Mouse (Mus musculus) limb, embryonic 10.5 days (tissue): ENCODE results near the gene Alyref. TPM values are rescaled to one million over a fixed set of nuclear protein-coding genes. Genes with fewer than 3 reads are reported as not detected.

Source experiments
- DNase-seq: peaks from one replicate; pipeline ENCODE4 v3.0.0-alpha.2; 2017; ENCODE audit warnings: low spot score
- H3K27ac ChIP-seq: fragments of 300-500 bp; sonication (generic); 2 replicates; pipeline ENCODE4 v1.5.1; 2016; ENCODE audit warnings: mild to moderate bottlenecking
- H3K27me3 ChIP-seq: fragments of 300-500 bp; sonication (generic); 2 replicates; pipeline ENCODE4 v1.6.1; 2016; ENCODE audit warnings: low read depth, mild to moderate bottlenecking; ENCODE audit not compliant: poor library complexity, severe bottlenecking
- H3K36me3 ChIP-seq: fragments of 300-500 bp; sonication (generic); 2 replicates; pipeline ENCODE4 v1.6.1; 2016; ENCODE audit warnings: mild to moderate bottlenecking, moderate library complexity
- H3K4me1 ChIP-seq: fragments of 300-500 bp; sonication (generic); 2 replicates; pipeline ENCODE4 v1.6.1; 2016
- H3K4me3 ChIP-seq: fragments of 300-500 bp; sonication (generic); 2 replicates; pipeline ENCODE4 v1.5.1; 2016; ENCODE audit warnings: mild to moderate bottlenecking, moderate library complexity
- H3K9me3 ChIP-seq: fragments of 300-500 bp; sonication (generic); replicated peaks from 2 replicates; pipeline ENCODE4 v1.6.1; 2016; ENCODE audit warnings: mild to moderate bottlenecking
- WGBS: fragments of 180-500 bp; shearing (Covaris S2); methylation state at CpG from one replicate; pipeline ENCODE4 v1.1.7; 2016; 5-methylcytosine and 5-hydroxymethylcytosine counted together
- polyA plus RNA-seq: library from polyadenylated mRNA; unstranded; fragments of >200 nt; fragmentation: Nextera tagmentation; extraction: Ambion mirVana; gene quantifications from 2 replicates; pipeline ENCODE4 v1.2.1, GENCODE M21; 2016

Alyref gene
- polyA plus RNA-seq, 1 experiment from 2014 or later, result 720 TPM

DNA sequence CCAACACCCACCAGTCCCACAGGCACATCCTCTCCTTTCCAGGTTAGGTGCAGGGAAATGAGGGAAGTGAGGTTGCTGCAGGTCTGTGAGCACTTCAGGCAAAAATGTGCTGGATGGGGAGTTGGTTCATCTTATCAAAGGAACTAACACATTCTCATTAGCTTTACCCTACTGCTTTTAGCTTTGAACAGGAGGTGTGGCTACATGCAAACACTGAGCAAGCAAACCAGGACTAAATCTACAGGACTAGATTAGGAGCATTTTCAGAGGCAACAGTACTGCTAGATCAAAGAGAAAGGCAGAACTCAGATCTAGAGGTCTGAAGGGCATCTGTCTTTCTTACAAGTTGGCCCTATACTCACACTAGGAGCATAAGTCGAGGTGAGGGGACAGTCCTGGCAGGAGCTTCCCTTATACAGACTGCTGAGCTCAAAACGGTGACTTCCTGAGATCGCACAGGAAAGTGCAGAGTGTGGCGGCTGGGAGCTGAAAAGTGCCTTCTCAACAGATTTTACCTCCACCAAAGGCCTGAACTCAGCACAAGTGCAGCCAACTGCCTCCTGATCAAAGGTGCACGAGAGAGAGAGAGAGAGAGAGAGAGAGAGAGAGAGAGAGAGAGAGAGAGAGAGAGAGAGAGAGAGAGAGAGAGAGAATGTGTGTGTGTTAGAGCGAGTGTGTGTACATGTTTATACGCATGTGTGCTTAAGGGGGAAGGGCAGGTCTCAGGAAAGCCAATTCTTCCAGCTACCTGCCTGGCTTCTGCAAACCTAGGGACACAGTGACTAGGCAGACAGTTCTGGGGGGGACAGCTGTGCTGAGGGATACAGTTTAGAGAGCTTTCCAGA is 32.9 kb upstream of the Alyref start:
- H3K9me3 ChIP-seq, result no peaks in the 10 kb centered on the region
- peaks cover 40% of the 10 kb centered on the region for H3K36me3 ChIP-seq
- H3K27me3 ChIP-seq, result no peaks in the 10 kb centered on the region
- H3K4me3 ChIP-seq, result peak overlapping the region; percentile 92
- no peak for DNase-seq
- peaks cover 42% of the 10 kb centered on the region for H3K4me1 ChIP-seq
- H3K27ac ChIP-seq, result peak overlapping the region; percentile 66; the same call in 1 of the 2 replicates
- WGBS, result 46% methylated on average over 7 of the region's 7 CpGs

DNA sequence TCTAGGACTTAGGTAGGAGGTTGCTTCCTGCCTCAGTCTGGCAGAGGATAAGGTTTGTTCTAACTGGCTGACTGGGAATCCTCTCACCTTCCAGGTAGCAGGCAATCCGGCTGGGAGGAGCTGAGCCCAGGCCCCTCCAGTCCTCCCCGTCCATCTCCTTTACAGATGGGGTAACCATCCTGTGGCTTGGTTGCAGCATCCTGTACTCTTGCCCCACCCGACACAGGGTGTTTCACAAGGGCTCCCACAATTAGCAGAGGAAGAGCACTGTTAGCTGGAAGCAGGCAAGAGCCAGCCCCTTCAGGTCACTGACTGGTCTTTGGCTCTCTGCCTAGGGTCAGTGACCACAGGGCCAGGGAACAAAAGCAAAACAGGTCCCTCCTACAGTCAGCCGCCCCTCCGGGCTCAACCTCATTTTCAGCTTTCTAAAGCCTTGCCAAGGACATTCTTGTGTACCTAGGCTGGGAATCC is 32.3 kb upstream of the Alyref start:
- WGBS, result 64% methylated on average over 5 of the region's 5 CpGs
- Histone ChIP-seq H3K36me3 (peaks cover 43% of the 10 kb centered on the region), H3K4me1 (peaks cover 48% of the 10 kb centered on the region), H3K27me3 (no peaks in the 10 kb centered on the region), H3K4me3 (peak overlapping the region; percentile 18), H3K27ac (peak overlapping the region; percentile 66), H3K9me3 (no peaks in the 10 kb centered on the region)
- DNase-seq, result no peak

DNA sequence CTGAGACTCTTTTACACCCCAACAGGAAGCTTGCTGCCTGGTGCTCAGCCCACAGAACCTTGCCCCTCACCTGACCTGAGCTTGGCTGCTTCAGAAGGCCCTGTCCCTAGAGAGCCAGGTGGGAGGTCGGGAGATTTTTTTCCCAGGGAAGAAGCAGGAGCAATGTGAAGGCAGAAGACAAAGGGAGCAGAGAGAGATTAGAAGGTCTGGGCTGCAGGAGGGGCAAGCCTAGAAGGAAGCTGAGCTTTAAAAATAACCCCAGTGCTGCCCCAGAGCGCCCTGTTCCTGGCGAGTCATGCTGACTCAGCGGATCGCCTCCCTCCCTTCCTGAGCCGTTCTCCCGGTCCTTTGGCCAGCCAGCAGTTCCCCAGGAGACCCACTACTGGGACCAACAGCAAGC is 31.7 kb upstream of the Alyref start:
- H3K27ac ChIP-seq, result peak overlapping the region; percentile 66
- no peaks in the 10 kb centered on the region for H3K27me3 ChIP-seq
- H3K36me3 ChIP-seq, result peaks cover 43% of the 10 kb centered on the region
- no peak for DNase-seq
- H3K9me3 ChIP-seq, result no peaks in the 10 kb centered on the region
- 51% methylated on average over 7 of the region's 7 CpGs for WGBS
- peak overlapping the region; percentile 18 for H3K4me3 ChIP-seq
- peaks cover 54% of the 10 kb centered on the region for H3K4me1 ChIP-seq

DNA sequence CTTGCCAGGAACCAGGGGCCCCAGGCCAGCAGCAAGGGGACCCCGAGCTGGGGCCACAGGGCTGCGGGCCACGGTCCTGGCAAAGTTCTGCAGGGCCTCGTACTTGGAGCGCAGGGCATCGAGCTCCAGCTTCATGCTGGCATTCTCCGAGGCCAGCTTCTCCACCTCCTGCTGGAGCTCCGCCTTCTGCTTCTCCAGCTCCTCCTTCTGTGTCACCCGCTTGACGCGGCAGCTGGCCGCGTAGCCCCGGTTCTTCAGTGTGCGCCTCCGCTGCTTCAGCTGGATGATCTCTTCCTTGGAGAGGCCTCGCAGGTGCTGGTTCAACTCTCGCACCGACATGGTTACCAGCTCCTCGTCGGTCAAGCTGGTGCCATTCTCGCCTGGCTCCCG is 31.2 kb upstream of the Alyref start:
- no peak for DNase-seq
- Histone ChIP-seq H3K36me3 (peaks cover 43% of the 10 kb centered on the region), H3K4me3 (peak overlapping the region; percentile 18), H3K27me3 (no peaks in the 10 kb centered on the region), H3K27ac (0 out of 2 replicates have a peak overlapping the region, but pooled peaks have one; percentile 66), H3K4me1 (peaks cover 57% of the 10 kb centered on the region), H3K9me3 (no peaks in the 10 kb centered on the region)
- 79% methylated on average over 23 of the region's 23 CpGs for WGBS

DNA sequence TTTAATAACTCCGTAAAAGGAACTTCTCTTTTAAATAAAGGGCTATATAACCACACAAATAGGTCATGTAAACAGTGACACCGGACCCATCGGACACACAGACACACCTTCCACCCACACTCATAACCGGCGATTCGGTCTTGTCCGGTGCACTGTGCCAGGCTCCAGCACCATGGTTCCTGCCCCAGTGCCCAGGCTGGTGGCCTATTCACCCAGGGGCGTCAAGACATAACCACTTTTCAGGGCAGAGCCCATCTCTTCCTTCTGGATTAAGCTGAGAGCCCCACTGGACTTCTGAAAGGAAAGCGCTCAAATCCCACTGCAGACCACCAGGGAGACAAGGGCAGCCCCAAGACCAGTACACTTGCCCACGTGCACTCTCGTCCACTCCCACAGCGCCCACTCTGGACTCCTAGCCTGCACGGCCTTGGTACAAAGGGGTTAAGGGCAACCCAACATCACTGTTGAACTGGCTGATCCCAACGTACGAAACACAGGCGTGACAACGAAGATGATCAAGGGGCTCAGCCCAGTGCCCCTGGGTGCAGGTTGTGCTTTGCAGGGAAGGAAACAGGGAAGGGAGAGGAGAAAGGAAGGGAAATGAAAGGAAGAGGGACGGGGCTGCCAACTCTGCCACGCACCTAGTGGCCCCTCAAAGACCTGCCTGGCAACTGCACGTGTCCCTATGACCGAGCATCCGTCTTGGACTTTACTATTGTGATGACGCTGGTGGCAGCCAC is 30.6 kb upstream of the Alyref start:
- peaks cover 59% of the 10 kb centered on the region for H3K4me1 ChIP-seq

GRCm38 (mm10) chr11:120627468-120628300 is 29.5 kb upstream of the Alyref start:
- Histone ChIP-seq H3K36me3 (peaks cover 51% of the 10 kb centered on the region), H3K27ac (no peak overlapping the region), H3K9me3 (no peaks in the 10 kb centered on the region), H3K27me3 (no peaks in the 10 kb centered on the region), H3K4me3 (no peak overlapping the region), H3K4me1 (peaks cover 56% of the 10 kb centered on the region)
- no peak for DNase-seq
- WGBS, result 84% methylated on average over 22 of the region's 22 CpGs

More for the DNA sequence above, 30.6 kb upstream of the Alyref start:
- H3K27ac ChIP-seq, result no peak overlapping the region
- H3K27me3 ChIP-seq, result no peaks in the 10 kb centered on the region
- WGBS, result 97% methylated on average over 23 of the region's 23 CpGs
- DNase-seq, result no peak
- peaks cover 43% of the 10 kb centered on the region for H3K36me3 ChIP-seq
- no peaks in the 10 kb centered on the region for H3K9me3 ChIP-seq
- peak overlapping the region; percentile 19 for H3K4me3 ChIP-seq

DNA sequence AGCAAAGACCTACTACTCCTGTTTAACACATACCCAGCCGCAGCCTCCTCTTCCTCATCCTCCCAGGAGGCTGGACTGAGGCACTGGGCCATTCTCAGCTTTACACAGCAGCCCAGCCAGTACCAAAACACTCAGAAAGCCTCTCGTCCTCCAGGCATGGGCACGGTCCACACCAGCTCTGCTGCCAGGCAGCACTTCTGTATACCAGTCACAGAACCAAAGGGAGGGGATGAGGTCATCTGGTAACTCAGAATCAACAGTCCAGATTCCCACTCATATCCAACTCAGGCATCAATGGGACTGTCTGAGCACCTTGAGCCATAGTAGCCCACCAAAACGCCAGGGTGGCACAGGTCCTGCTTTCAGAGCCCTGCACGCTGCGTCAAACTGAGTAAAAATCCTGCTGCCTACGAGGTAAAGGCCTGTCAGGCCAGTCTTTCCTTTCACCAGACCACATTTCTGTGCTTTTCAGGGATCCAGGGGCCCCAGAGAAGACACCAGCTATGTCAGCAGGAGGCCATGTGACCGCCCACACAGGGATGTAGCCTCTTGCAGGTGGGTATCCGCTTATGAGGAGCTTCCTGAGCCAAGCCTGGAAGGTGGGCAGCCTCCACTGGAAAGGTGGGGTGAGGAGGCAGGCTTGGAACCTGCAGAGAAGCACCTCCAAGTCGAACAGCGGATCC is 28.8 kb upstream of the Alyref start:
- no peak for DNase-seq
- peaks cover 50% of the 10 kb centered on the region for H3K4me1 ChIP-seq
- H3K27me3 ChIP-seq, result no peaks in the 10 kb centered on the region
- no peaks in the 10 kb centered on the region for H3K9me3 ChIP-seq
- peaks cover 57% of the 10 kb centered on the region for H3K36me3 ChIP-seq
- H3K27ac ChIP-seq, result no peak overlapping the region
- no peak overlapping the region for H3K4me3 ChIP-seq
- WGBS, result 94% methylated on average over 11 of the region's 11 CpGs

DNA sequence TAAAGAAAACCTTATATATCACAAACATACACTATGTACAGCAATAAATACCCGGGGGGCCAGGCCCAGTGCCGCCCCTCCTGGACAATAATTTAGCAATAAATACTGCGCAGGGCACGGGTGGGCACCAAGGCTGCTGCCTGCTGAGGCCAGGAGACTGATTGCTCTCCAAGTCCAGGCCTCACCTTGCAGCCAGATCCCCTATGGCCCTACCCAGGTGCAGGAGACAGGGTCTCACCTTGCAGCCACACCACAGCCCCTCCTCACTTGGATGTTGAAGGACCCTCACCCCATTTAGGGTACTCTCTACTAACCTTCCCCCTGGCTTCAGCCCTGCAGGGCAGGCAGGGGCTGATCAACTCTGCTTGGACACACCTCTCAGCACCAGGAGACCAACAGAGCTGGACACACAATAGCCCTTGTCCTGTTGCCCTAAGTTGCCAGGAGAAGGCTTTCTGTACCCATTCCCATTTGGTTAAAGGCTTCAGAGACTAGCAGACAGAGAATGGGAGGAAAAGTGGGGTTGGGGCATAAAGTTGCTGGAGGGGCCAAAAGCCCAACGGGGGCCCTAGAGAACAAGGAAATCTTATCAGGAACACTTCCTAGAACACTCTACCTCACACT is 27.1 kb upstream of the Alyref start, which contains the start of gene Sirt7:
Gene Sirt7, minus strand, starts transcription at position 89 of the 624 bp plus-strand sequence.
- peak within 1 kb of the TSS; percentile 87 for H3K4me3 ChIP-seq
- H3K27ac ChIP-seq, result peak within 1 kb of the TSS; percentile 79
- H3K27me3 ChIP-seq, result no peaks in the 10 kb centered on the region
- peaks cover 33% of the 10 kb centered on the region for H3K4me1 ChIP-seq
- peaks cover 71% of the 10 kb centered on the region for H3K36me3 ChIP-seq
- no peak for DNase-seq
- H3K9me3 ChIP-seq, result no peaks in the 10 kb centered on the region
- 23% methylated on average over 5 of the region's 5 CpGs for WGBS

- Histone ChIP-seq H3K4me1 (peaks cover 28% of the 10 kb centered on the region), H3K9me3 (no peaks in the 10 kb centered on the region), H3K27ac (peak overlapping the region; percentile 79), H3K27me3 (no peaks in the 10 kb centered on the region), H3K36me3 (peaks cover 71% of the 10 kb centered on the region), H3K4me3 (peak overlapping the region; percentile 87)
- peak; percentile 90 for DNase-seq
- 0% methylated on average over 53 of the region's 53 CpGs for WGBS
These were observed 26.5 kb upstream of the Alyref start for GRCm38 (mm10) chr11:120624680-120625111.

DNA sequence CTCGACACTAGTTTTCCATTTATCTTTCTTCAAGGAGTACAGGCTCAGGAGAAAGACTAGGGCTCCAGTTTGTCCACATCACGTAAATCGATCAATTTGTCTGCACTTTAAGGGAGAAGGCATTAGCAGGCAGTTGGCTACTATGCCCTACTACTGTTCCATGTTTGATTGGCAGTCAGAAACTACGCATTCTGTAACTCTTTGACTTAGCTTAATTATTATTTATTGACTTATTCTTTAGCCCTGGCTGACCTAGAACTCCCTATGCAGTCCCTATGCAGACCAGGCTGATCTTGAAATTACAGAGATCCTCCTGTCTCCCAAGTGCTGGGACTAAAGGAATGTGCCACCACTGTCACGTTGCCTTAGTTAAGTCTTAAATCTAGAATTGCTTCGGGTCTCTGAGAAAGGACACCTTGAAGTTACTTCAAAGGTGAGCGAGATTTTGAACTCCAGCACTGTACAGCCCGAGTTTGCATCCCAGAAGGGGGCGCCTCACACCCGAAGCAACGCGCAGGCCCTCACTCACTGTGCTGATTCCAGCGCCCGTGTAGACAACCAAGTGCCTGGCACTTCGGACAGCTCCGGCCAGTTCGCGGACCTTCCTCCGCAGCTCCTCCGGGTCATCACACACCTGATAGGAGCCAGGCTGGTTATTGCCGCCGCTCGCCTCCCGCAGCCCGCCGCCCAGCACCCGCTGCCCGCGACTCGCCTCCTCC is 26.0 kb upstream of the Alyref start:
- WGBS, result 13% methylated on average over 30 of the region's 30 CpGs
- Histone ChIP-seq H3K27me3 (no peaks in the 10 kb centered on the region), H3K27ac (peak overlapping the region; percentile 79), H3K9me3 (no peaks in the 10 kb centered on the region), H3K4me1 (peaks cover 22% of the 10 kb centered on the region), H3K4me3 (peak overlapping the region; percentile 87), H3K36me3 (peaks cover 70% of the 10 kb centered on the region)
- DNase-seq, result peak; percentile 74

GRCm38 (mm10) chr11:120622805-120623204 is 24.6 kb upstream of the Alyref start:
- 93% methylated on average over 6 of the region's 6 CpGs for WGBS
- H3K36me3 ChIP-seq, result peaks cover 73% of the 10 kb centered on the region

More at GRCm38 (mm10) chr11:120622805-120623204, 24.6 kb upstream of the Alyref start:
- no peak overlapping the region for H3K27ac ChIP-seq
- no peaks in the 10 kb centered on the region for H3K9me3 ChIP-seq
- no peak for DNase-seq
- no peaks in the 10 kb centered on the region for H3K27me3 ChIP-seq
- no peak overlapping the region for H3K4me3 ChIP-seq
- H3K4me1 ChIP-seq, result peaks cover 26% of the 10 kb centered on the region
